Mouse (Mus musculus): Measurements from ENCODE around the gene Slc7a1.

DNA sequence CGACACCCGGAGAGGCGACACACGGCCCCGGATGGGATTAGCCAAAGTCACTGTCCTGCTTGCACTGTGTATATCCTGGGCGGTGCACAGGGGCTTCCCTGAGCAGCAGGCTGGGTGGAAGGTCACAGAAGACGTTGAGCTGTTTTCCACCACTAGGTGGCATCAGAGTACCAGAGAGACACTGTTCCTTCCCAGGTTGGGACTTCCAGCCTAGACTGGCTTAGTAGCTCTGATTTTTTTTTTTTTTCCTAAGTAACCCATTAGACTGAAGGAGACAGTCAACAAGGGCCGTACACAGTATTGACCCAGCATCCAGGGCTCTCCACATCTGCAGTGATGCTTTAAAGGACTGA is 67.1 kb downstream of the Slc7a1 start:
- TF ChIP-seq POLR2A (IDR thresholded peaks at IDR 0.05; ENCODE audit: borderline replicate concordance, control insufficient read depth, low read depth, low read length) (no peak), CTCF (IDR thresholded peaks at IDR 0.05; ENCODE audit: control insufficient read depth, insufficient read depth, low read length) (peak; percentile 88)

Measured in bone marrow, adult 2 months (tissue).